Comparison of ENCODE assay signal across 21 mouse cellular contexts in genomic region chr3:55105372-55106023, GRCm38 (mm10). TPM values are rescaled to one million over a fixed set of nuclear protein-coding genes. Genes with fewer than 3 reads are reported as not detected.
A peak's percentile ranks its signal among the peaks of the same experiment; 100 is the strongest.
DNase-seq lines count a peak whose midpoint lies in the region; ATAC-seq and TF ChIP-seq lines count a peak whose summit lies in the region.
"Had no signal": no experiment of that assay in that cellular context is flagged by ENCODE, and none has a peak within 500 bp of the region (broad histone marks: within the 10 kb centered on the region; RNA-seq: fewer than 3 reads in every experiment).

No protein-coding gene starts in this region.

- H3K4me1 ChIP-seq in kidney, adult 2 months (ENCODE audit: control insufficient read depth, insufficient read depth, low read length) = no peaks in the 10 kb centered on the region
- H3K4me1 ChIP-seq: embryonic facial prominence, embryonic 10.5 days; hindbrain, embryonic 15.5 days; liver, embryonic 15.5 days; midbrain, embryonic 15.5 days had no signal

- TF ChIP-seq CTCF in Patski (IDR thresholded peaks at IDR 0.05) = no peak
- no peak for TF ChIP-seq CTCF in kidney, adult 2 months (conservative IDR thresholded peaks at IDR 0.05; ENCODE audit: insufficient read depth, insufficient read length, low read depth, low read length)

- H3K27ac ChIP-seq in kidney, adult 2 months (ENCODE audit: insufficient read depth, low read depth, low read length) = peak overlapping the region; percentile 41; the same call in 1 of the 2 replicates
- H3K27ac ChIP-seq: embryonic facial prominence, embryonic 10.5 days; hindbrain, embryonic 15.5 days; liver, embryonic 15.5 days; midbrain, embryonic 15.5 days had no signal

- no peak for TF ChIP-seq POLR2A in kidney, adult 2 months (IDR thresholded peaks at IDR 0.05; ENCODE audit: low read depth, low read length)

- no peak overlapping the region for H3K4me3 ChIP-seq in kidney, adult 2 months (ENCODE audit: insufficient read depth, low read depth, low read length)
- H3K4me3 ChIP-seq: embryonic facial prominence, embryonic 10.5 days; hindbrain, embryonic 15.5 days; liver, embryonic 15.5 days; midbrain, embryonic 15.5 days had no signal

- peak; percentile 82 for DNase-seq in heart, adult 11 months
- DNase-seq in heart, postnatal 10 days = no peak
- peak; percentile 87 for DNase-seq in Patski (ENCODE audit: low read depth, low spot score)
- DNase-seq in kidney, adult 2 months = peak; percentile 50
- peak; percentile 27 to 48 for DNase-seq in kidney, postnatal 36 days
- no peak for DNase-seq in cerebellum, adult 11 months
- DNase-seq in thymus, postnatal 10 days (ENCODE audit: low spot score in 2 of 2) = no peak
- DNase-seq: cerebellum, adult 18-20 months; heart, adult 18-20 months; thymus, postnatal 25 days had no signal

- POLR2A ChIA-PET in Patski (lab: Charles Lee) = interaction anchor here (0.7 to 1.2 kb wide), 2 partner anchors 26 kb away, joined by 3 to 4 read pairs; no protein-coding TSS in a partner anchor

- H3K27me3 ChIP-seq in Patski = no peaks in the 10 kb centered on the region
- no peaks in the 10 kb centered on the region for H3K27me3 ChIP-seq in kidney, adult 2 months (replicated peaks; ENCODE audit: control insufficient read depth, insufficient read depth, low read length)
- H3K27me3 ChIP-seq: hindbrain, embryonic 15.5 days; liver, embryonic 15.5 days; midbrain, embryonic 15.5 days had no signal

- no peaks in the 10 kb centered on the region for H3K36me3 ChIP-seq in kidney, adult 2 months (ENCODE audit: control insufficient read depth, insufficient read depth, low read length)
- H3K36me3 ChIP-seq: embryonic facial prominence, embryonic 10.5 days; hindbrain, embryonic 15.5 days; liver, embryonic 15.5 days; midbrain, embryonic 15.5 days had no signal

- CTCF ChIA-PET in Patski (lab: Charles Lee) = interaction anchor here (0.8 to 3.1 kb wide), 7 partner anchors 8 to 175 kb away, joined by 3 to 12 read pairs (median 4); no protein-coding TSS in a partner anchor

- WGBS in kidney, adult 2 months = 55% methylated on average over 14 of the region's 14 CpGs

- in situ Hi-C loops in Patski (cut with MboI; ENCODE audit: low pct_unique_long_range_greater_than_20kb) = no loop called here

- intact Hi-C loops in heart, postnatal 10 days (cut with DNase I) = no loop called here

- ATAC-seq in Patski = peak; percentile 98
- ATAC-seq: forebrain, embryonic 14.5 days; lung, postnatal 0 days had no signal

RNA-seq across cellular contexts. Expression of gene Spg20, which starts 6.4 kb away (rescaled TPM):
- 10 to 100 TPM; 38.7 to 45.3 TPM for total RNA-seq in heart, postnatal 10 days (2021)
- polyA plus RNA-seq in Patski (2021) = 69.2 TPM
- 10.1 and 10.9 TPM in 2 replicates for polyA plus RNA-seq in kidney, adult 2 months (2012; rRNA removed)

RNA-seq across cellular contexts. Expression of gene Ccdc169, which starts 31.6 kb away (rescaled TPM):
- under 1 TPM; 0.10 to 0.15 TPM for total RNA-seq in heart, postnatal 10 days (2021)
- polyA plus RNA-seq in Patski (2021) = 0.10 TPM
- 0.16 and 0.23 TPM in 2 replicates for polyA plus RNA-seq in kidney, adult 2 months (2012; rRNA removed)
- total RNA-seq: layer of hippocampus, postnatal 14 days; megakaryocyte progenitor cell, adult 5-6 weeks; neutrophil, adult 5-6 weeks had no signal
- polyA plus RNA-seq: embryonic facial prominence, embryonic 10.5 days; forebrain, embryonic 14.5 days; heart, postnatal 0 days; liver, embryonic 15.5 days; lung, postnatal 0 days; stomach, embryonic 14.5 days had no signal

RNA-seq across cellular contexts. Expression of gene Ccna1, which starts 50.2 kb away (rescaled TPM):
- under 1 TPM; 0.31 to 0.60 TPM for total RNA-seq in heart, postnatal 10 days (2021)
- polyA plus RNA-seq in Patski (2021) = 0.31 TPM
- polyA plus RNA-seq in kidney, adult 2 months (2012; rRNA removed) = not detected in 2 replicates
- total RNA-seq: heart, adult 18-20 months; megakaryocyte progenitor cell, adult 5-6 weeks; neutrophil, adult 5-6 weeks had no signal

Comparison
In these comparisons a context has a peak if more than half of its experiments do, and no peak if none do; other contexts are left out.
1. DNase-seq: peak in heart, adult 11 months (single experiment), Patski (single experiment), kidney, adult 2 months (single experiment) and kidney, postnatal 36 days (2 of 2); none in heart, postnatal 10 days (0 of 2), cerebellum, adult 11 months (single experiment) and thymus, postnatal 10 days (0 of 2).